Mouse (Mus musculus) lung, embryonic 16.5 days (tissue): ENCODE measurements around the gene Eci1. TPM values are rescaled to one million over a fixed set of nuclear protein-coding genes. Genes with fewer than 3 reads are reported as not detected.
"Not testable (repeated sequence)": the region's sequence is repeated elsewhere in the genome, so short reads cannot be mapped to it uniquely, and the experiment has no call there.

Experiments used
- ATAC-seq: fragments of 200-750 bp; cut with Nextera tagmentation; 2 replicates; pipeline ENCODE4 v1.8.0; 2017; ENCODE audit warnings: low read depth, mild to moderate bottlenecking, moderate library complexity
- H3K27ac ChIP-seq: fragments of 300-500 bp; sonication (generic); 2 replicates; pipeline ENCODE4 v1.5.1; 2014; ENCODE audit warnings: mild to moderate bottlenecking, control low read depth, low read length
- H3K27me3 ChIP-seq: fragments of 300-500 bp; sonication (generic); 2 replicates; pipeline ENCODE4 v1.6.1; 2014; ENCODE audit warnings: low read depth, low read length, mixed read lengths; ENCODE audit not compliant: control insufficient read depth, insufficient read depth
- H3K36me3 ChIP-seq: fragments of 300-500 bp; sonication (generic); 2 replicates; pipeline ENCODE4 v1.6.1; 2014; ENCODE audit warnings: low read length; ENCODE audit not compliant: control insufficient read depth, insufficient read depth
- H3K4me1 ChIP-seq: fragments of 300-500 bp; sonication (generic); replicated peaks from 2 replicates; pipeline ENCODE4 v1.6.1; 2014; ENCODE audit warnings: low read length, mixed read lengths; ENCODE audit not compliant: control insufficient read depth, insufficient read depth
- H3K4me2 ChIP-seq: fragments of 300-500 bp; sonication (generic); 2 replicates; pipeline ENCODE4 v1.6.1; 2014; ENCODE audit warnings: low read depth, low read length, control low read depth
- H3K4me3 ChIP-seq: fragments of 300-500 bp; sonication (generic); 2 replicates; pipeline ENCODE4 v1.5.1; 2014; ENCODE audit warnings: mild to moderate bottlenecking, low read length, control low read depth
- H3K9ac ChIP-seq: fragments of 300-500 bp; sonication (generic); 2 replicates; pipeline ENCODE4 v1.6.1; 2014; ENCODE audit warnings: low read length, control low read depth
- H3K9me3 ChIP-seq: fragments of 300-500 bp; sonication (generic); 2 replicates; pipeline ENCODE4 v1.6.1; 2016; ENCODE audit warnings: low read length; ENCODE audit not compliant: control insufficient read depth
- WGBS: fragments of 180-500 bp; shearing (Covaris S2); extraction: QIAGEN DNeasy Blood & Tissue Kit; methylation state at CpG from one replicate; pipeline ENCODE4 v1.1.7; 2014; 5-methylcytosine and 5-hydroxymethylcytosine counted together
- polyA plus RNA-seq: library from polyadenylated mRNA; unstranded; fragments of >200 nt; fragmentation: Nextera tagmentation; extraction: Ambion mirVana; gene quantifications from 2 replicates; pipeline ENCODE4 v1.2.1, GENCODE M21; 2015

The Eci1 gene
- polyA plus RNA-seq, 1 experiment from 2014 or later = 97.4 TPM

DNA sequence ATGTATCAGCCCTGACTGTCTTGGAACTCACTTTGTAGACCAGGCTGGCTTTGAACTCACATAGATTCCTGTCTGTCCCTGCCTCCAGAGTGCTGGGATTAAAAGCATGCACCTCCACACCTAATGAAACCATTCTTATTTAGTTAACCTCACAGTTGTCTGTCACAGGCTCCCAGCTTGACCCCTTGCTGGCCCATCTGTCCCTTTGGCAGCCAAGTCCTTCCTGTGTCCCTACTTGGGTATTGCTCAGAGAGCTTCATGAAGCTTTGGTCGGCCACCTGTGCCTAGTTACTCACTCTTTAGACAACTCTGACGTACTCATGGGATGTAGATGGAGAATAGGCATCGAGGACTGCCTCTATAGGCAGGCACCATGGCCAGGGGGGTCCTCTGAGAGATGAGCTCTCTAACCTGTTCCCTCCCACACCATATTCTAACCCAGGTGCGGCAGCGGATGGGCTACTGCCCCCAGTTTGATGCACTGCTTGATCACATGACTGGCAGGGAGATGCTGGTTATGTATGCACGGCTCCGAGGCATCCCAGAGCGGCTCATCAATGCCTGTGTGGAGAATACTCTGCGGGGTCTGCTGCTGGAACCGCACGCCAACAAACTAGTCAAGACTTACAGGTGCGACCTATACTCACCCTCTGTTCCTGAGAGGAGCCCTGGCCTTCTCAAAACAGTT lies 19.2 kb upstream of the Eci1 start:
- Histone ChIP-seq H3K9me3 (no peaks in the 10 kb centered on the region), H3K36me3 (peaks cover 28% of the 10 kb centered on the region), H3K4me1 (no peaks in the 10 kb centered on the region), H3K27ac (no peak overlapping the region), H3K4me2 (no peak overlapping the region), H3K4me3 (no peak overlapping the region), H3K9ac (no peak overlapping the region), H3K27me3 (no peaks in the 10 kb centered on the region)
- ATAC-seq = no peak
- WGBS = 85% methylated on average over 12 of the region's 12 CpGs

GRCm38 (mm10) chr17:24413557-24414211 lies 12.8 kb upstream of the Eci1 start:
- 25% methylated on average over 22 of the region's 22 CpGs for WGBS

DNA sequence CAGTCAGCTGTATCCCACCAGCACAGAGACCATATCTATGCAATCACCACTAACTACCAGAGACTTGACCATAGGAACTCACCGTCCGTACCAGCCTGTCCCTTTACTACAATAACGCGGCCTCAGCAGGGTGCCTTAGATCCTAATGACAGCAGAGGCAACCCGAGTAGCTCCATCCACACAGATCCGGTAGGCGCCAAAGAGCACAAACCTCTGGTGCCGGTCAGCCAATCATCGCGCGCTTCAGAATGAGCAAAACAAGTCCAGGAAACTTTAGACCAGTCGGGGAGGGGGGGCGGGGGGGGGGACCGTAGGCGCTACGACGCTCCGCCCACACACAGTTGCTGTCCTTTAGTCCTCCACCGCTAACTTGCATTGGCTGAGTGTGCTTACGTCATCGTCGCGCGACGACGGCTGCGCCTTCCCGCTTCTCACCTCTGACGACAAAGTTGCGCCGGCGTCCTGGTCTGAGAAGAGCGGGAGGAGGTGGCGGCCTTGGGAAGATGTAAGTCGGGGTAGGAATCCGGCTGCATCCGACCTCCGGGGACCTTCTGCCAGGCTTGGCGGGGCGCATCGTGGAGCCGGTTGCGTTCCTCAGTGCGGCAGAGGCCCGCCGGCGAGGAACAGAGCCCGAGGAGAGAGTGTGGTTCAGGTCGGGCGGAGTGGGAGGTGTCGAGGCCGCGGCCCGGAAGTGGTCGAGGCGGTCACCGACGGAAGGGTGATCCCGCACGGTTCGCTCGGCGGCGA lies 12.0 kb upstream of the Eci1 start, which contains the start of gene Rnps1:
Rnps1 (plus strand) TSS at position 336 of the 747 bp plus-strand sequence.
- Histone ChIP-seq H3K9me3 (no peaks in the 10 kb centered on the region), H3K4me3 (peak within 1 kb of the TSS; percentile 72), H3K4me1 (peaks cover 13% of the 10 kb centered on the region), H3K27me3 (no peaks in the 10 kb centered on the region), H3K36me3 (peaks cover 23% of the 10 kb centered on the region), H3K27ac (peak within 1 kb of the TSS; percentile 91), H3K4me2 (peak within 1 kb of the TSS; percentile 93), H3K9ac (peak within 1 kb of the TSS; percentile 82)
- ATAC-seq = peak; percentile 97
- under 1% methylated on average over 64 of the region's 64 CpGs for WGBS

More at GRCm38 (mm10) chr17:24413557-24414211, 12.8 kb upstream of the Eci1 start:
- Histone ChIP-seq H3K4me3 (peak overlapping the region; percentile 72), H3K4me2 (peak overlapping the region; percentile 62), H3K4me1 (peaks cover 13% of the 10 kb centered on the region), H3K27ac (peak overlapping the region; percentile 90), H3K9me3 (no peaks in the 10 kb centered on the region), H3K36me3 (peaks cover 24% of the 10 kb centered on the region), H3K9ac (peak overlapping the region; percentile 71), H3K27me3 (no peaks in the 10 kb centered on the region)
- ATAC-seq = peak; percentile 35

GRCm38 (mm10) chr17:24415011-24415410 lies 11.4 kb upstream of the Eci1 start:
- ATAC-seq = no peak
- Histone ChIP-seq H3K4me2 (peak overlapping the region; percentile 93), H3K4me1 (peaks cover 13% of the 10 kb centered on the region), H3K9me3 (no peaks in the 10 kb centered on the region), H3K4me3 (peak overlapping the region; percentile 72), H3K36me3 (peaks cover 23% of the 10 kb centered on the region), H3K9ac (peak overlapping the region; percentile 82), H3K27ac (peak overlapping the region; percentile 91), H3K27me3 (no peaks in the 10 kb centered on the region)
- WGBS = under 1% methylated on average over 21 of the region's 21 CpGs

GRCm38 (mm10) chr17:24416051-24416652 lies 10.3 kb upstream of the Eci1 start:
- peaks cover 28% of the 10 kb centered on the region for H3K36me3 ChIP-seq
- H3K4me2 ChIP-seq = peak overlapping the region; percentile 93
- WGBS = 81% methylated on average over 3 of the region's 3 CpGs
- no peaks in the 10 kb centered on the region for H3K27me3 ChIP-seq
- H3K4me1 ChIP-seq = peaks cover 13% of the 10 kb centered on the region
- ATAC-seq = no peak
- no peak overlapping the region for H3K27ac ChIP-seq
- peak overlapping the region; percentile 82 for H3K9ac ChIP-seq
- peak overlapping the region; percentile 72 for H3K4me3 ChIP-seq
- H3K9me3 ChIP-seq = no peaks in the 10 kb centered on the region

DNA sequence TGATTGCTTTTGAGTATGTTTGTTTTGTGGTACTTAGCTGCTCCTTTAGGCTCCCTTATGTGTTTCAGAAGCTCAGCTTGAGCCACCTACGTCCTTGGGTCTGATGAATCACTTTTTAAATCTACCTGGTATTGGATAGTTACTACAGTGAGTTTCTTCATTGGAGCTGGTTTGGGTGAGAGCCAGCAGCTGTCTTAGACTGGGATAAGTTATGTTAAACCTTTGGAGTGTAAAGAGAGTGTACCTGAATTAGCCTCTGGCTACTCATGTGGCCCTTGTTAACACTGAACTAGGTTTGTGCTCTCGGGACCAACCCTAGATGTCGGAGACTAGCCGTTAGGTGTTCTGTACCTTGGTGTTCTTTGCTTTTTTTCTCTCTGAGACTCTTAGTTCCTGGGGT lies 3.3 kb upstream of the Eci1 start:
- H3K9me3 ChIP-seq = no peaks in the 10 kb centered on the region
- ATAC-seq = no peak
- H3K4me2 ChIP-seq = no peak overlapping the region
- peaks cover 11% of the 10 kb centered on the region for H3K4me1 ChIP-seq
- no peak overlapping the region for H3K27ac ChIP-seq
- no peak overlapping the region for H3K9ac ChIP-seq
- WGBS = 94% methylated on average over 4 of the region's 4 CpGs
- H3K4me3 ChIP-seq = no peak overlapping the region
- peaks cover 61% of the 10 kb centered on the region for H3K36me3 ChIP-seq
- H3K27me3 ChIP-seq = no peaks in the 10 kb centered on the region

DNA sequence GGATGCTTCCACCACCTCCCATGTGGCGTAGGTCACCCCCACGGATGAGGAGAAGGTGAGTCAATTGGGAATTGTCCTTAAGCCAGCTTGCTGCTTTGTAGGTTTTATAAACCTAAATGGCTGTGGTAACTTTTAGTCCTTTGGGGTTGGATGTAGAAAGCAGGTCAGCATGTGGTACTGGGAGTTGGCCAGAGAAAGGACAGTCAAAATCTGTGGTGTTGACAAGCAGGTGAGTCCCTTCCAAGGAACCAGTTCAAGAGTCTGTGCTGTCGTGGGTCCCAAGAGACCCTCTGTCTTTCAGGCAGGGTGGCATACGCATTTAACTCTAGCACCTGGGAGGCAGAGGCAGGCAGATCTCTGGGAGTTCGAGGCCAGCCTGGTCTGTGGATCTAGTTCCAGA lies 2.0 kb upstream of the Eci1 start:
- no peaks in the 10 kb centered on the region for H3K27me3 ChIP-seq

DNA sequence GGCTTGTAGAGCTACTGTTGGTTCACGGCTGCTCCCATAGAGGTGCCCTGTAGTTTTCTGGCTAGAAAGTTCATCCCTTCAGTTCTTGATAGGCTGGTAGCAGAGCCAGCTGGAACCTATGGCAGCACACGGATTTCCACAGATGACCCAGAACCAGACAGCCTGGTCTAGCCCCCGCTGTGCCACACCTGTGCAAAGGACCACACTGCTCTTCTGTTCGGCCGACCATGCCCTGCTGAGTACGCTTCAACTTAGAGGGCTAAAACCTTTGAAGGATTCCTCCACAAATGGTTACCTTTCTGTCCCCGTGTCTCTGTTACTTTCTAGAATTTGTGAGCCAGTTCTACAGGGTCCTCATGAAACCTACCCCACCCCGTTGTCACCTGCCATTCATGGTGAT lies 1.1 kb upstream of the Eci1 start:
- H3K4me1 ChIP-seq = peaks cover 13% of the 10 kb centered on the region
- not testable (repeated sequence) for H3K9me3 ChIP-seq, ATAC-seq, H3K27ac ChIP-seq, H3K4me2 ChIP-seq, H3K27me3 ChIP-seq, H3K4me3 ChIP-seq, H3K9ac ChIP-seq
- peaks cover 42% of the 10 kb centered on the region for H3K36me3 ChIP-seq
- WGBS = 97% methylated on average over 4 of the region's 8 CpGs

More for the DNA sequence above, 2.0 kb upstream of the Eci1 start:
- no peak overlapping the region for H3K9ac ChIP-seq
- peaks cover 13% of the 10 kb centered on the region for H3K4me1 ChIP-seq
- H3K4me2 ChIP-seq = no peak overlapping the region
- H3K4me3 ChIP-seq = no peak overlapping the region
- WGBS = 85% methylated on average over 5 of the region's 5 CpGs
- H3K36me3 ChIP-seq = peaks cover 50% of the 10 kb centered on the region
- no peaks in the 10 kb centered on the region for H3K9me3 ChIP-seq
- H3K27ac ChIP-seq = no peak overlapping the region
- no peak for ATAC-seq

GRCm38 (mm10) chr17:24425905-24426304 lies 536 bp upstream of the Eci1 start:
- Histone ChIP-seq H3K4me3 (peak overlapping the region; percentile 85), H3K4me2 (peak overlapping the region; percentile 76), H3K36me3 (peaks cover 38% of the 10 kb centered on the region), H3K9me3 (no peaks in the 10 kb centered on the region), H3K9ac (no peak overlapping the region; the same call in 1 of the 2 replicates), H3K27ac (peak overlapping the region; percentile 98), H3K27me3 (no peaks in the 10 kb centered on the region), H3K4me1 (peaks cover 13% of the 10 kb centered on the region)
- 90% methylated on average over 7 of the region's 7 CpGs for WGBS
- no peak for ATAC-seq
